Mouse (Mus musculus) WW6 (cell line): Measurements from ENCODE around the gene Nectin4.
A peak's percentile ranks its signal among the peaks of the same experiment; 100 is the strongest.

Experiments
- DNase-seq: peaks from one replicate; pipeline ENCODE4 v3.0.0-alpha.2; 2013; ENCODE audit warnings: low read depth, low spot score

The Nectin4 gene

GRCm38 (mm10) chr1:171360253-171360652 is 9.6 kb upstream of the Nectin4 start:
- no peak for DNase-seq

DNA sequence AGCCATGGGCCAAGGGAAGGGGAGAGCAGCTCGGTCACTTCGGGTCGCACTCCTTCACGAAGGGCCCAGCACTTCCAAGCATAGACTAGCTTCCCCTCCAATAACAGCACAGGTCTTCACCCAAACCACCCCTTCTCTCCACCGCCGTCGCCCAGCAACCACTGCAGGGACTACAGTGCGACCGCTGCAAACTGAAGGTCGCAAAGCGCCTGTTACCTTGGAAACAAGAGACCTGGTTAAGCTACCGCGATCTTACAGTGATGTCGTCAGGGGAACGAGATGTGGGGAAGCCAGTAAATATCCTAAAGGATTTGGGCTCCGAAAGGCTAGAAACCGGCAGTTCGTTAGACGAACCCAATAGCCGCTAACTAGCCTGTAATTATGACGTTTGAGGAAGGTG is 9.2 kb upstream of the Nectin4 start, which contains the start of gene Klhdc9:
TSS of gene Klhdc9 (minus strand) at position 143 of the 400 bp plus-strand sequence.
- peak; percentile 87 for DNase-seq

GRCm38 (mm10) chr1:171361106-171362103 is 8.5 kb upstream of the Nectin4 start:
- no peak for DNase-seq

- DNase-seq, result no peak
These were observed 4.0 kb upstream of the Nectin4 start for GRCm38 (mm10) chr1:171365934-171366333.

GRCm38 (mm10) chr1:171372880-171373279 is 3.0 kb downstream of the Nectin4 start:
- DNase-seq, result no peak

- no peak for DNase-seq
These were observed 4.0 kb downstream of the Nectin4 start for GRCm38 (mm10) chr1:171373946-171374345.

DNA sequence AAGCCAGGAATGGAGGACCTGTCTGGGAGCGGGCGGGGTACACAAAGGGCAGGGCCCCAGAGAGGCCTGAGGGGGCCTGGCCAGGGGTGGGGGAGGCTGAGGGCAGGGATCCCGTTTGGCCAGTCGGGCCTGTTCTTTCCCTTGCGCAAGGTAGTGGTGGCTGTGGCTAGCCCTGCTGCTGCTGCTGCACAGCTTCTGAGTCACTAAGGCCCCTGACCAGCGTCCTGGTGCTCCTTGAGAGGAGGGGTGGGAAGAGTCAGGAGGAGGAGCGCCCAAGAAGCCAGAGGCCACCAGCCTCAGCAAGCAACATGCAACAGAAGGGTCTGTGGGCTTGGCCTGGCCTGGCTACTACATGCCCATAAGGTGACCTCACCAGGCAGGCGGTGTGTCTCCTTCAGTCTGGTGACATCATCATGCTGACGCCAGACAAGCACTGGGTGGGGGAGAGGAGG is 5.8 kb downstream of the Nectin4 start:
- DNase-seq, result no peak

GRCm38 (mm10) chr1:171378298-171378697 is 8.4 kb downstream of the Nectin4 start:
- DNase-seq, result no peak

- peak; percentile 72 for DNase-seq
These were observed 10.2 kb downstream of the Nectin4 start for GRCm38 (mm10) chr1:171379935-171380599.

DNA sequence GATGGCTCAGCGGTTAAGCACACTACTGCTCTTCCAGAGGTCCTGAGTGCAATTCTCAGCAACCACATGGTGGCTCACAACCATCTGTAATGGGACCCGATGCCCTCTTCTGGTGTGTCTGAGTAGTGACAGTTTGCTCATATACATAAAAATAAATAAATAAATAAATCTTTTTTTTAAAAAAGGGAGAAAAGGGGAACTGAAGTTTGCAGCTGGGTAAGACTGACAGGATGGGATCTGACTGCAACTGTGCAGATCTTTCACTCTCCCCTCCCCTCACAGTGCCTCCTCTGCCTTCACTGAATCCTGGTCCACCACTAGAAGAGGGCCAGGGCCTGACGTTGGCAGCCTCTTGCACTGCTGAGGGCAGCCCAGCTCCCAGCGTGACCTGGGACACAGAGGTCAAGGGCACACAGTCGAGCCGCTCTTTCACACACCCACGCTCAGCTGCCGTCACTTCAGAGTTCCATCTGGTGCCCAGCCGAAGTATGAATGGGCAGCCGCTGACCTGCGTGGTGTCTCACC is 12.3 kb downstream of the Nectin4 start:
- DNase-seq, result no peak

DNA sequence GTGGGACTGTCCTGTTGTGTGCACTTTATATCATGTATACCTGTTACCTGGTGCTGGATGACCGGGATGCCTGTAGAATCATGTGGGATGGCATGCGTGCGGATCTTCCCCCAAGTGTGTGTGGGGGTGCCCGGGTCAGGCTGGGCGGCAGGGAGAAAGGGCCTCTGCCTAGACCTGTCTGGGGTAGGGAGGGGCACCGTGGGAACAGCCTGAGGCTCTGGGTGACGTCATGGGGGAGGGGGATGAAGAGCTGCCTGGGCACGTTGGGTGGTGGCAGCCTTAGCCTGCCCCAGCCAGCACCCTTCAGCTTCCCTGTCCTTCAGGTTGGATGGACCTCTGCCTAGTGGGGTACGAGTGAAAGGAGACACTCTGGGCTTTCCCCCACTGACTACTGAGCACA is 14.5 kb downstream of the Nectin4 start:
- DNase-seq, result no peak

DNA sequence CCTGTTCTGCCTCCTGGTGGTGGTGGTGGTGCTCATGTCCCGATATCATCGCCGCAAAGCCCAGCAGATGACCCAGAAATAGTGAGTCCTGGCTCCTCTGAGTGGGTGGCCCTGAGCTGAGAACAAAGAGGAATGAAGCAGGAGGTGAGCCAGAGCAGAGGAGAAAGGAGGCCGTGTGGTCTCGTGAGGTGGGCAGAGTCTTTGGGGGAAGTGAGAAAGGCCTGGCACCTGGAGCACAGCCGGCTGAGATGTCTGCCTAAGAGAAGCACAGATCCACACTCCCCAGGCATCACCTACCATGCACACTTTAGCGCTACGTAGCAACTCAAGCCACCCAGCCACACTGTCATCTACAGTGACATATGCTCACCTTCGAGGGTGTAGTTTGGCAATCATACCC is 15.3 kb downstream of the Nectin4 start:
- DNase-seq, result no peak

- DNase-seq, result no peak
These were observed 17.2 kb downstream of the Nectin4 start for GRCm38 (mm10) chr1:171387099-171387498.

GRCm38 (mm10) chr1:171388376-171389102 is 18.6 kb downstream of the Nectin4 start, which contains the start of gene Arhgap30:
Gene Arhgap30, plus strand, starts transcription at chr1:171388954.
- no peak for DNase-seq

- no peak for DNase-seq
These were observed 20.2 kb downstream of the Nectin4 start for GRCm38 (mm10) chr1:171390101-171390500.

GRCm38 (mm10) chr1:171401821-171402220 is 31.9 kb downstream of the Nectin4 start:
- no peak for DNase-seq

- no peak for DNase-seq
These were observed 33.1 kb downstream of the Nectin4 start for GRCm38 (mm10) chr1:171402991-171403390.

DNA sequence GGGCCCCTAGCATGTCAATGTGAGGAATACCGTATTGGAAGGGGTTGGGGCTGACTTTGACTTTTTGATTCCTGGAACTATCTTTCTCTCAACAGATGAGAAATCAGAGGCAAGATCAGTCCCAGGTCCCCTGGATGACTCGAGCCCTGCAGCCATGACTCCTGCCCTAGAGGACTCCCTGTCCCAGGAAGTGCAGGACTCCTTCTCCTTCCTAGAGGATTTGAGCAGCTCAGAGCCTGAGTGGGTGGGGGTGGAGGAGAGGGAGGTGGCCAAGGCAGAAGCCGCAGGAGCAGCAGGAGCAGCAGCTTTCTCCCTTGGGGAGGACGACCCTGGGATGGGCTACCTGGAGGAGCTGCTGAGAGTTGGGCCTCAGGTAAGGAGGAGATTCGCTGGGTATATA is 37.4 kb downstream of the Nectin4 start:
- no peak for DNase-seq

DNA sequence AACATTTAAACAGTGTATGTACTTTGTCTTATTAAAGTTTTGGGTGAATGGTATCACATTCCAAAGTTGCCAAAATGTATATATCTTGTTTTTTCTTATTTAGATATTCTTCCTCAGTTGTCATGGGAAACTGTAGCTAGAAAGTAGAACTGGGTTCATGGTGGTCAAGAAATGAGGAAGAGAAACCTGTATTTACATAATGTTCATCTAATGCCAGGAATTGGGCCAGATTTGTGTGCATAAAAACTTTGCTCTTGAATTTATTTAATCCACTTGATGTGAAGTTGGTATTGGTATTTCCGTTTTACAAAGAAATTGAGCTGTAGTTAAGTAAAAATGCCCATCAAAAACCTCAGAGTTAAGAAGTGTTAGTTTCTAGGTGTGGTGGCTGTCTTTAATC is 40.3 kb downstream of the Nectin4 start:
- DNase-seq, result no peak

- DNase-seq, result peak; percentile 83
These were observed 41.1 kb downstream of the Nectin4 start, which contains the start of gene Usf1 for GRCm38 (mm10) chr1:171410947-171411484. Gene Usf1, plus strand, starts transcription at chr1:171411313.

- DNase-seq, result no peak
These were observed 41.6 kb downstream of the Nectin4 start for GRCm38 (mm10) chr1:171411492-171411941.
